Mouse (Mus musculus) adrenal gland, postnatal 4 days (tissue): ENCODE results near the gene Uchl4. TPM values are rescaled to one million over a fixed set of nuclear protein-coding genes. Genes with fewer than 3 reads are reported as not detected.
"Not testable (repeated sequence)": the region's sequence is repeated elsewhere in the genome, so short reads cannot be mapped to it uniquely, and the experiment has no call there.

Source experiments
- DNase-seq, 2 experiments: peaks; one replicate each; pipeline ENCODE4 v3.0.0; 2021 to 2022; ENCODE audit warnings: low spot score in 2 of 2, mixed read lengths in 2 of 2
- long read RNA-seq, 2 experiments: library from polyadenylated mRNA; stranded (forward); transcript quantifications; one replicate each; pipeline ENCODE4 v2.0.0; 2021
- total RNA-seq, 2 experiments: library from RNA; stranded (reverse); gene quantifications; 2 replicates each; pipeline ENCODE4 v1.2.3; 2021

Uchl4 gene
- total RNA-seq, result 1 to 10 TPM; 2.0 to 2.6 TPM
- long read RNA-seq, experiment 1, result 0 reads
- long read RNA-seq, experiment 2, result 0 reads

- DNase-seq, result no peak
Measured at GRCm38 (mm10) chr9:64234768-64235435, at the start of gene Uchl4. Gene Uchl4, plus strand, starts transcription at chr9:64235201.

GRCm38 (mm10) chr9:64193879-64194278 lies 41.1 kb upstream of the Uchl4 start:
- no peak for DNase-seq

GRCm38 (mm10) chr9:64195554-64195953 lies 39.4 kb upstream of the Uchl4 start:
- no peak for DNase-seq

DNA sequence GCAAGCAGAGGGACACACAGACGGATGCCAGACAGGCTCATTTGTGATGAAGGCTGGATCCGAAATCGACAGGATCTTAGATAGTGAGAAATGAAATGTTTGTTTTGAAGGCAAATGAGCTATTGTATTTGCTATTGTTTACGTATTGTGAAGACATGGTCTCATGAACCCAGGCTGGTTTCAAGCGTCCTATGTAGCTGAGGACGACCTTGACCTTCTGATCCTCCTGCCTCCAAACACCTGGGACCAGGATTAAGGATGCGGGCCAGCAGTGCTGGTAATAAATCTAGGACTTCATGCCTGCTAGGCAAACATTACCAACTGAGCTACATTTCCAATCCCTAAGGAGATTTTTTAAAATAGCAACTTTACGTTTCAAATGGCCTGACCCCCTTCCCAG lies 37.5 kb upstream of the Uchl4 start:
- DNase-seq, result no peak

- no peak for DNase-seq
Measured at GRCm38 (mm10) chr9:64198068-64198762, 36.8 kb upstream of the Uchl4 start.

GRCm38 (mm10) chr9:64198763-64199418 lies 36.1 kb upstream of the Uchl4 start:
- DNase-seq, result not testable (repeated sequence)

DNA sequence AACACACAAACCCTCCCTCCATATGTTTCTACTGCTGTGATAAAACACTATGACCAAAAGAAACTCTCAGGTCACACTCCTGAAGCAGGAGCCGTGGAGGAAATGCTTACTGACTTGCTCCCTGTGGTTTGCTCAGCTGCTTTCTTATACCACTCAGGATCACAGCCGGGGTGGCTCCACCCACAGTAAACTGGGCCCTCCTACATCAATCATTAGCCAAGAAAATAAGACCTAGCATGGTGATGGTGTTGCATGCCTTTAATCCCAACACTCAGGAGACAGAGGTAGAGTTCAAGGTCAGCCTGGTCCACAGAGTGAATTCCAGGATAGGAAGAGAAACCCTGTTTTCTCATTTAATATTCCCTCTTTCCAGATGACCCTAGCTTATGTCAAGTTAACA lies 35.1 kb upstream of the Uchl4 start:
- no peak for DNase-seq

- no peak for DNase-seq
Measured at GRCm38 (mm10) chr9:64202331-64202730, 32.7 kb upstream of the Uchl4 start.

GRCm38 (mm10) chr9:64202866-64203265 lies 32.1 kb upstream of the Uchl4 start:
- DNase-seq, result no peak

GRCm38 (mm10) chr9:64207509-64208084 lies 27.4 kb upstream of the Uchl4 start:
- DNase-seq, result no peak

DNA sequence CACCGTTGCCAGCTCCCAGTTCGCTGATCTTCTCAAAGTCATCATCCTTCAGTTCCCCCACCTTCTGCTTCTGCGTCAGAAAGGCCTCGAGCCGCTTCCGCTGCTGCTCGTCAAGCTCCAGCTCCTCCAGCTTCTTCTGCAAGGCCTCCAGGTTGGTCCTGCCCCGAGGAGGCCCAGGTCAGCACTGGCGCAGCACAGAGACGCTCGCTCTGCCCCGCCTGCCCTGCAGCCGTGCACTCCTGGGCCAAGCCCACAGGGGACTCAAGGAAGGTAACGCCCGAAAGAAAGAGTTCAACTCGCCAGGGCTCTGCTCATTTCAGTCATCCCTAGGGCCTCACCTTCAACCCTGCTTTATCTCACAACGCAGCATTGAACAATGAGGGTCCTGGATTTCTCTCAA lies 20.5 kb upstream of the Uchl4 start:
- no peak for DNase-seq

- DNase-seq, result no peak
Measured at GRCm38 (mm10) chr9:64216090-64216489, 18.9 kb upstream of the Uchl4 start.

GRCm38 (mm10) chr9:64216641-64217040 lies 18.4 kb upstream of the Uchl4 start:
- DNase-seq, result no peak

GRCm38 (mm10) chr9:64217887-64218286 lies 17.1 kb upstream of the Uchl4 start:
- no peak for DNase-seq

DNA sequence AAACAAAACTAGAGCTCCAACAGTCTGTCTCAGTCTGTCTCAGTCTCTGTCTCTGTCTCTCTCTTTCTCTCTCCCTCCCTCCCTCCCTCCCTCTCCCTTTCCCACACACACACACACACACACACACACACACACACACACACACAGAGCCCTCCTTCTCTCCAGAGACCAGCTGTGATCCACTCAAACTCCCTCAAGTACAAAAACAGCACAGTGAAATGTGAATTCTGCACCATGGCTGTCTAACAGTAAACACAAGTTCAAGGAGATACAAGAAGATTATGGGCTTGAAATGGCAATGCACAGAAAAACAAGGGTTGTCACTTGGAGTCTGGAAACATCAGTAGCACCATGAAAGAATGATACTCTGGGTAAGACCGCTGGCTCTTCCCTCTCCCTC lies 15.7 kb upstream of the Uchl4 start:
- DNase-seq, result no peak

DNA sequence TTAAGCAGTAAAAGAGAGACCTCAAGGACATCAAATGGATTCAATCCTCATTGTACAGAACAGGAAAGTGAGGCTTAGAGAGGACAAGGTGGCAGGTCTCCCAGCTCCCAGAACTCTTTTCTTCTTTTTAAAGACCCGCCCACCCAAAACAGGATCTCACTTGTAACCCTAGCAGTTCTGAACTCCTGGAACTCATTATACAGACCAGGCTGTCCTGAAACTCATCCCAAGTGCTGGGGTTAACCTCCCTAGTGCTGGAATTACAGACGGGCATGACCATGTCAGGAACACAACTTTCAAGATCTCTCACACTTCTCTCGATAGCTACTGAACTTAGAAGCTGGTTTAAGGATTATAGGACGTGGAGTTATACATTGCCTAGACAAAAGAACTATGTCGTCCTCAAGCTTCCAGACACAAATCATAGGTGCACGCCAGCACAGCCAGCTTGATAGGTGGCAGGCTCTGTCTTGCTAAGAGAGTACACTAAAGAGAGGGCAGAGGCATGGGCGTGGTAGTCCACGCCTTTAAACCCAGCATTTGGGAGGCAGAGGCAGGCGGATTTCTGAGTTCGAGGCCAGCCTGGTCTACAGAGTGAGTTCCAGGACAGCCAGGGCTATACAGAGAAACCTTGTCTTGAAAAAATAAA lies 15.1 kb upstream of the Uchl4 start:
- no peak for DNase-seq

DNA sequence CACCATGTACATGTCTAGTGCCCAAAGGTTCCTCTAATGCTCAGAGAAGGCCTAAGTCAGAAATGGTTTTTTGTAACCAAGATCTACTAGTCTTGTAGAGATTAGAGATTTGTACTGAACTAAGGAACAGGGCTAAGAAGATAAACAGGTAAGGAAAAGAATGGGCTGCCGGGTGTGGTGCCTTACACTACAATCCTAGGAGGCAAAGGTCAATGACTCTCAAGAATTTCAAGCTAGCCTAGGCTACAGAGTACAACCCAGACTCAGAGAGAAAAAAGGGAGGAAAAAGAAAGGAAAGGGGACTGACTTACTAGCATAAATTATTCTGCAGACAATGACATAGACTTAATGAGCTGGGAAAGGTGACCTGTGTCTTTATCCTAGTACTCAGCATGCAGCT lies 14.4 kb upstream of the Uchl4 start:
- DNase-seq, result no peak

- DNase-seq, result no peak
Measured at GRCm38 (mm10) chr9:64221480-64221879, 13.5 kb upstream of the Uchl4 start.

GRCm38 (mm10) chr9:64222098-64222497 lies 12.9 kb upstream of the Uchl4 start:
- no peak for DNase-seq

GRCm38 (mm10) chr9:64225805-64226204 lies 9.2 kb upstream of the Uchl4 start:
- DNase-seq, result no peak

GRCm38 (mm10) chr9:64227736-64228135 lies 7.3 kb upstream of the Uchl4 start:
- DNase-seq, result no peak
